Comparison of ENCODE assay signal across 11 mouse cellular contexts in genomic region chr11:76261224-76261623, GRCm38 (mm10). TPM values are rescaled to one million over a fixed set of nuclear protein-coding genes. Genes with fewer than 3 reads are reported as not detected.
DNase-seq lines count a peak whose midpoint lies in the region; ATAC-seq lines count a peak whose summit lies in the region.
"Had no signal": no experiment of that assay in that cellular context is flagged by ENCODE, and none has a peak within 500 bp of the region (broad histone marks: within the 10 kb centered on the region; RNA-seq: fewer than 3 reads in every experiment).

No protein-coding gene starts in this region.

- H3K9me3 ChIP-seq in heart, embryonic 16.5 days (replicated peaks; ENCODE audit: control insufficient read depth, low read length): no peaks in the 10 kb centered on the region
- H3K9me3 ChIP-seq in neural tube, embryonic 12.5 days: no peaks in the 10 kb centered on the region
- no peaks in the 10 kb centered on the region for H3K9me3 ChIP-seq in hindbrain, embryonic 13.5 days
- H3K9me3 ChIP-seq: liver, embryonic 13.5 days had no signal

- H3K4me1 ChIP-seq in heart, embryonic 16.5 days (ENCODE audit: control insufficient read depth, insufficient read depth, low read length): no peaks in the 10 kb centered on the region
- peaks cover 54% of the 10 kb centered on the region for H3K4me1 ChIP-seq in neural tube, embryonic 12.5 days
- H3K4me1 ChIP-seq in hindbrain, embryonic 13.5 days (replicated peaks): peaks cover 59% of the 10 kb centered on the region

- ATAC-seq in heart, embryonic 16.5 days (replicated peaks; ENCODE audit: extremely low read depth, insufficient read depth, low FRiP score): peak; percentile 37
- ATAC-seq in neural tube, embryonic 12.5 days (ENCODE audit: low FRiP score, low read depth): no peak
- ATAC-seq in hindbrain, embryonic 13.5 days (ENCODE audit: low FRiP score): no peak
- no peak for ATAC-seq in frontal cortex, adult (ENCODE audit: low TSS enrichment)

- intact Hi-C loops in heart, postnatal 14 days (cut with DNase I): no loop called here

- WGBS in heart, embryonic 16.5 days: 54% methylated on average over 12 of the region's 12 CpGs
- WGBS in neural tube, embryonic 12.5 days: 76% methylated on average over 12 of the region's 12 CpGs
- 69% methylated on average over 12 of the region's 12 CpGs for WGBS in hindbrain, embryonic 13.5 days

- H3K27me3 ChIP-seq in heart, embryonic 16.5 days (ENCODE audit: control insufficient read depth, insufficient read depth, low read length): no peaks in the 10 kb centered on the region
- H3K27me3 ChIP-seq in neural tube, embryonic 12.5 days (replicated peaks): no peaks in the 10 kb centered on the region
- no peaks in the 10 kb centered on the region for H3K27me3 ChIP-seq in hindbrain, embryonic 13.5 days
- H3K27me3 ChIP-seq: liver, embryonic 13.5 days had no signal

- H3K4me3 ChIP-seq in heart, embryonic 16.5 days (ENCODE audit: low read length): no peak overlapping the region
- no peak overlapping the region for H3K4me3 ChIP-seq in neural tube, embryonic 12.5 days
- no peak overlapping the region for H3K4me3 ChIP-seq in hindbrain, embryonic 13.5 days
- H3K4me3 ChIP-seq: liver, embryonic 13.5 days had no signal

- H3K9ac ChIP-seq in heart, embryonic 16.5 days (ENCODE audit: low read length): no peak overlapping the region
- H3K9ac ChIP-seq in neural tube, embryonic 12.5 days: no peak overlapping the region
- peak overlapping the region; percentile 58 for H3K9ac ChIP-seq in hindbrain, embryonic 13.5 days
- H3K9ac ChIP-seq: liver, embryonic 13.5 days had no signal

- no peak overlapping the region for H3K4me2 ChIP-seq in heart, embryonic 16.5 days (ENCODE audit: low read depth, low read length)
- H3K4me2 ChIP-seq in neural tube, embryonic 12.5 days (replicated peaks): no peak overlapping the region
- no peak overlapping the region for H3K4me2 ChIP-seq in hindbrain, embryonic 13.5 days
- H3K4me2 ChIP-seq: liver, embryonic 13.5 days had no signal

- no peaks in the 10 kb centered on the region for H3K36me3 ChIP-seq in heart, embryonic 16.5 days (ENCODE audit: control insufficient read depth, insufficient read depth)
- peaks cover 12% of the 10 kb centered on the region; the same call in 1 of the 2 replicates for H3K36me3 ChIP-seq in neural tube, embryonic 12.5 days
- peaks cover 14% of the 10 kb centered on the region for H3K36me3 ChIP-seq in hindbrain, embryonic 13.5 days
- H3K36me3 ChIP-seq: liver, embryonic 13.5 days had no signal

- no peak for DNase-seq in heart, postnatal 14 days
- no peak for DNase-seq in neural tube, embryonic 10.5 days (ENCODE audit: extremely low spot score, low spot score)
- DNase-seq in natural killer cell, adult 2 months (ENCODE audit: low spot score in 2 of 2): peak; percentile 16 to 23
- no peak for DNase-seq in thymus, postnatal 36 days
- DNase-seq: embryo, embryonic 11 days; liver, embryonic 13.5 days had no signal

- H3K27ac ChIP-seq in heart, embryonic 16.5 days (ENCODE audit: low read length): no peak overlapping the region
- H3K27ac ChIP-seq in neural tube, embryonic 12.5 days: 0 out of 2 replicates have a peak overlapping the region, but pooled peaks have one; percentile 55
- peak overlapping the region; percentile 69 for H3K27ac ChIP-seq in hindbrain, embryonic 13.5 days
- H3K27ac ChIP-seq: liver, embryonic 13.5 days had no signal

RNA-seq across cellular contexts. Expression of gene Glod4, which starts 17.7 kb away (rescaled TPM):
- polyA plus RNA-seq in heart, embryonic 16.5 days (2015; fragmentation: Nextera tagmentation; extraction: Ambion mirVana): 115 and 122 TPM in 2 replicates
- 10 to 100 TPM; 37.7 to 44.7 TPM for total RNA-seq in heart, postnatal 14 days (2021)
- 111 TPM in 2 replicates for polyA plus RNA-seq in neural tube, embryonic 12.5 days (2016; fragmentation: Nextera tagmentation; extraction: Ambion mirVana)
- polyA plus RNA-seq in hindbrain, embryonic 13.5 days (2015; fragmentation: Nextera tagmentation; extraction: Ambion mirVana): 121 and 124 TPM in 2 replicates

RNA-seq across cellular contexts. Expression of gene Mrm3, which starts 17.7 kb away (rescaled TPM):
- 29.1 and 31.7 TPM in 2 replicates for polyA plus RNA-seq in heart, embryonic 16.5 days (2015; fragmentation: Nextera tagmentation; extraction: Ambion mirVana)
- 10 to 100 TPM; 20.6 to 22.8 TPM for total RNA-seq in heart, postnatal 14 days (2021)
- polyA plus RNA-seq in neural tube, embryonic 12.5 days (2016; fragmentation: Nextera tagmentation; extraction: Ambion mirVana): 17.1 and 18.7 TPM in 2 replicates
- polyA plus RNA-seq in hindbrain, embryonic 13.5 days (2015; fragmentation: Nextera tagmentation; extraction: Ambion mirVana): 20.0 and 20.4 TPM in 2 replicates

RNA-seq across cellular contexts. Expression of gene Gemin4, which starts 43.8 kb away (rescaled TPM):
- 20.1 and 21.7 TPM in 2 replicates for polyA plus RNA-seq in heart, embryonic 16.5 days (2015; fragmentation: Nextera tagmentation; extraction: Ambion mirVana)
- total RNA-seq in heart, postnatal 14 days (2021): 1 to 10 TPM; 1.8 to 2.6 TPM
- polyA plus RNA-seq in neural tube, embryonic 12.5 days (2016; fragmentation: Nextera tagmentation; extraction: Ambion mirVana): 22.1 and 28.6 TPM in 2 replicates
- polyA plus RNA-seq in hindbrain, embryonic 13.5 days (2015; fragmentation: Nextera tagmentation; extraction: Ambion mirVana): 12.6 and 15.6 TPM in 2 replicates

RNA-seq across cellular contexts. Expression of gene Dbil5, which starts 43.8 kb away (rescaled TPM):
- 0.53 and 1.8 TPM in 2 replicates for polyA plus RNA-seq in heart, embryonic 16.5 days (2015; fragmentation: Nextera tagmentation; extraction: Ambion mirVana)
- total RNA-seq in heart, postnatal 14 days (2021): not detected
- 0.75 and 1.2 TPM in 2 replicates for polyA plus RNA-seq in neural tube, embryonic 12.5 days (2016; fragmentation: Nextera tagmentation; extraction: Ambion mirVana)
- 0.62 and 1.4 TPM in 2 replicates for polyA plus RNA-seq in hindbrain, embryonic 13.5 days (2015; fragmentation: Nextera tagmentation; extraction: Ambion mirVana)
- polyA plus RNA-seq: neural tube, embryonic 14.5 days had no signal

Comparison
In these comparisons a context has a peak if more than half of its experiments do, and no peak if none do; other contexts are left out.
1. DNase-seq: peak in natural killer cell, adult 2 months (2 of 2); none in heart, postnatal 14 days (0 of 2), neural tube, embryonic 10.5 days (single experiment) and thymus, postnatal 36 days (0 of 2).